Mouse (Mus musculus): ENCODE measurements around the gene Trmt44. TPM values are rescaled to one million over a fixed set of nuclear protein-coding genes. Genes with fewer than 3 reads are reported as not detected.

Gene Trmt44
- polyA plus RNA-seq, 1 experiment, result 6.8 TPM

GRCm38 (mm10) chr5:35611170-35611569 lies 36.3 kb upstream of the Trmt44 start:
- H3K27me3 ChIP-seq (ENCODE audit: control insufficient read depth, insufficient read depth, insufficient read length), result no peaks in the 10 kb centered on the region
- H3ac ChIP-seq (ENCODE audit: control insufficient read depth, insufficient read length, low read depth), result no peak overlapping the region
- no peaks in the 10 kb centered on the region for H3K36me3 ChIP-seq (ENCODE audit: control insufficient read depth, insufficient read depth)
- H3K4me3 ChIP-seq (ENCODE audit: insufficient read depth, poor library complexity, severe bottlenecking), result no peak overlapping the region
- no peaks in the 10 kb centered on the region for H3K79me2 ChIP-seq (ENCODE audit: control insufficient read depth, insufficient read depth)
- H3K79me3 ChIP-seq (ENCODE audit: low read depth), result no peaks in the 10 kb centered on the region
- TF ChIP-seq MYOD1 (IDR thresholded peaks at IDR 0.05; ENCODE audit: control insufficient read depth, insufficient read length, low read depth), result no peak
- no peak for TF ChIP-seq MYOG (IDR thresholded peaks at IDR 0.05; ENCODE audit: control insufficient read depth, extremely low read depth, insufficient read length)
- no peak for TF ChIP-seq FOSL1 (IDR thresholded peaks at IDR 0.05; ENCODE audit: insufficient read depth, low read length, poor library complexity, severe bottlenecking)
- TF ChIP-seq CTCF (IDR thresholded peaks at IDR 0.05; ENCODE audit: control insufficient read depth, insufficient read depth, insufficient read length), result no peak
- no peak for TF ChIP-seq MAX (IDR thresholded peaks at IDR 0.05)
- no peak for TF ChIP-seq CEBPB (IDR thresholded peaks at IDR 0.05; ENCODE audit: low read depth)
- no peak for TF ChIP-seq USF1 (IDR thresholded peaks at IDR 0.05; ENCODE audit: low read depth)

- Histone ChIP-seq H3K27me3 (ENCODE audit: control insufficient read depth, insufficient read depth, insufficient read length) (no peaks in the 10 kb centered on the region), H3ac (ENCODE audit: control insufficient read depth, insufficient read length, low read depth) (no peak overlapping the region), H3K36me3 (ENCODE audit: control insufficient read depth, insufficient read depth) (no peaks in the 10 kb centered on the region), H3K4me3 (ENCODE audit: insufficient read depth, poor library complexity, severe bottlenecking) (no peak overlapping the region), H3K79me3 (ENCODE audit: low read depth) (no peaks in the 10 kb centered on the region), H3K79me2 (ENCODE audit: control insufficient read depth, insufficient read depth) (no peaks in the 10 kb centered on the region)
- TF ChIP-seq MYOD1 (IDR thresholded peaks at IDR 0.05; ENCODE audit: control insufficient read depth, insufficient read length, low read depth) (no peak), CTCF (IDR thresholded peaks at IDR 0.05; ENCODE audit: control insufficient read depth, insufficient read depth, insufficient read length) (no peak), MYOG (IDR thresholded peaks at IDR 0.05; ENCODE audit: control insufficient read depth, extremely low read depth, insufficient read length) (no peak), FOSL1 (IDR thresholded peaks at IDR 0.05; ENCODE audit: insufficient read depth, low read length, poor library complexity, severe bottlenecking) (no peak), USF1 (IDR thresholded peaks at IDR 0.05; ENCODE audit: low read depth) (no peak), CEBPB (IDR thresholded peaks at IDR 0.05; ENCODE audit: low read depth) (no peak), MAX (IDR thresholded peaks at IDR 0.05) (no peak)
Measured at GRCm38 (mm10) chr5:35610381-35610780, 35.5 kb upstream of the Trmt44 start.

- H3K79me2 ChIP-seq (ENCODE audit: control insufficient read depth, insufficient read depth), result no peaks in the 10 kb centered on the region
- TF ChIP-seq MYOG (IDR thresholded peaks at IDR 0.05; ENCODE audit: control insufficient read depth, extremely low read depth, insufficient read length) (no peak), FOSL1 (IDR thresholded peaks at IDR 0.05; ENCODE audit: insufficient read depth, low read length, poor library complexity, severe bottlenecking) (no peak), MAX (IDR thresholded peaks at IDR 0.05) (no peak), CTCF (IDR thresholded peaks at IDR 0.05; ENCODE audit: control insufficient read depth, insufficient read depth, insufficient read length) (no peak), MYOD1 (IDR thresholded peaks at IDR 0.05; ENCODE audit: control insufficient read depth, insufficient read length, low read depth) (no peak), CEBPB (IDR thresholded peaks at IDR 0.05; ENCODE audit: low read depth) (no peak), USF1 (IDR thresholded peaks at IDR 0.05; ENCODE audit: low read depth) (no peak)
- no peak overlapping the region for H3ac ChIP-seq (ENCODE audit: control insufficient read depth, insufficient read length, low read depth)
- H3K27me3 ChIP-seq (ENCODE audit: control insufficient read depth, insufficient read depth, insufficient read length), result no peaks in the 10 kb centered on the region
- H3K4me3 ChIP-seq (ENCODE audit: insufficient read depth, poor library complexity, severe bottlenecking), result no peak overlapping the region
- H3K79me3 ChIP-seq (ENCODE audit: low read depth), result no peaks in the 10 kb centered on the region
- H3K36me3 ChIP-seq (ENCODE audit: control insufficient read depth, insufficient read depth), result no peaks in the 10 kb centered on the region
Measured at GRCm38 (mm10) chr5:35609971-35610370, 35.1 kb upstream of the Trmt44 start.

GRCm38 (mm10) chr5:35609381-35609780 lies 34.5 kb upstream of the Trmt44 start:
- H3K27me3 ChIP-seq (ENCODE audit: control insufficient read depth, insufficient read depth, insufficient read length), result no peaks in the 10 kb centered on the region
- no peaks in the 10 kb centered on the region for H3K36me3 ChIP-seq (ENCODE audit: control insufficient read depth, insufficient read depth)
- no peaks in the 10 kb centered on the region for H3K79me2 ChIP-seq (ENCODE audit: control insufficient read depth, insufficient read depth)
- TF ChIP-seq FOSL1 (IDR thresholded peaks at IDR 0.05; ENCODE audit: insufficient read depth, low read length, poor library complexity, severe bottlenecking) (no peak), CEBPB (IDR thresholded peaks at IDR 0.05; ENCODE audit: low read depth) (peak; percentile 23)
- no peak overlapping the region for H3K4me3 ChIP-seq (ENCODE audit: insufficient read depth, poor library complexity, severe bottlenecking)
- no peaks in the 10 kb centered on the region for H3K79me3 ChIP-seq (ENCODE audit: low read depth)
- no peak overlapping the region for H3ac ChIP-seq (ENCODE audit: control insufficient read depth, insufficient read length, low read depth)

GRCm38 (mm10) chr5:35608559-35608958 lies 33.7 kb upstream of the Trmt44 start:
- H3ac ChIP-seq (ENCODE audit: control insufficient read depth, insufficient read length, low read depth), result no peak overlapping the region
- no peaks in the 10 kb centered on the region for H3K27me3 ChIP-seq (ENCODE audit: control insufficient read depth, insufficient read depth, insufficient read length)
- no peak overlapping the region for H3K4me3 ChIP-seq (ENCODE audit: insufficient read depth, poor library complexity, severe bottlenecking)
- TF ChIP-seq MYOG (IDR thresholded peaks at IDR 0.05; ENCODE audit: control insufficient read depth, extremely low read depth, insufficient read length), result no peak
- TF ChIP-seq MAX (IDR thresholded peaks at IDR 0.05), result no peak
- no peak for TF ChIP-seq FOSL1 (IDR thresholded peaks at IDR 0.05; ENCODE audit: insufficient read depth, low read length, poor library complexity, severe bottlenecking)
- TF ChIP-seq MYOD1 (IDR thresholded peaks at IDR 0.05; ENCODE audit: control insufficient read depth, insufficient read length, low read depth), result no peak
- no peak for TF ChIP-seq CTCF (IDR thresholded peaks at IDR 0.05; ENCODE audit: control insufficient read depth, insufficient read depth, insufficient read length)
- no peak for TF ChIP-seq CEBPB (IDR thresholded peaks at IDR 0.05; ENCODE audit: low read depth)
- no peak for TF ChIP-seq USF1 (IDR thresholded peaks at IDR 0.05; ENCODE audit: low read depth)
- no peaks in the 10 kb centered on the region for H3K79me2 ChIP-seq (ENCODE audit: control insufficient read depth, insufficient read depth)
- no peaks in the 10 kb centered on the region for H3K79me3 ChIP-seq (ENCODE audit: low read depth)
- H3K36me3 ChIP-seq (ENCODE audit: control insufficient read depth, insufficient read depth), result no peaks in the 10 kb centered on the region

- H3ac ChIP-seq (ENCODE audit: control insufficient read depth, insufficient read length, low read depth), result no peak overlapping the region
- no peaks in the 10 kb centered on the region for H3K79me2 ChIP-seq (ENCODE audit: control insufficient read depth, insufficient read depth)
- no peaks in the 10 kb centered on the region for H3K79me3 ChIP-seq (ENCODE audit: low read depth)
- H3K36me3 ChIP-seq (ENCODE audit: control insufficient read depth, insufficient read depth), result no peaks in the 10 kb centered on the region
- H3K4me3 ChIP-seq (ENCODE audit: insufficient read depth, poor library complexity, severe bottlenecking), result no peak overlapping the region
- H3K27me3 ChIP-seq (ENCODE audit: control insufficient read depth, insufficient read depth, insufficient read length), result no peaks in the 10 kb centered on the region
- no peak for TF ChIP-seq USF1 (IDR thresholded peaks at IDR 0.05; ENCODE audit: low read depth)
- no peak for TF ChIP-seq CTCF (IDR thresholded peaks at IDR 0.05; ENCODE audit: control insufficient read depth, insufficient read depth, insufficient read length)
- no peak for TF ChIP-seq MYOG (IDR thresholded peaks at IDR 0.05; ENCODE audit: control insufficient read depth, extremely low read depth, insufficient read length)
- no peak for TF ChIP-seq FOSL1 (IDR thresholded peaks at IDR 0.05; ENCODE audit: insufficient read depth, low read length, poor library complexity, severe bottlenecking)
- TF ChIP-seq MAX (IDR thresholded peaks at IDR 0.05), result no peak
- no peak for TF ChIP-seq MYOD1 (IDR thresholded peaks at IDR 0.05; ENCODE audit: control insufficient read depth, insufficient read length, low read depth)
- no peak for TF ChIP-seq CEBPB (IDR thresholded peaks at IDR 0.05; ENCODE audit: low read depth)
Measured at GRCm38 (mm10) chr5:35607784-35608183, 32.9 kb upstream of the Trmt44 start.

Data from C2C12 (cell line).